Mouse (Mus musculus) hindbrain, embryonic 11.5 days (tissue): ENCODE results near the gene Bcl11b. TPM values are rescaled to one million over a fixed set of nuclear protein-coding genes. Genes with fewer than 3 reads are reported as not detected.
A peak's percentile ranks its signal among the peaks of the same experiment; 100 is the strongest.

Source experiments
- ATAC-seq: fragments of 200-750 bp; cut with Nextera tagmentation; 2 replicates; pipeline ENCODE4 v1.8.0; 2017; ENCODE audit warnings: mild to moderate bottlenecking, moderate TSS enrichment, moderate library complexity; ENCODE audit not compliant: low FRiP score
- DNase-seq: peaks from one replicate; pipeline ENCODE4 v3.0.0-alpha.2; 2015; ENCODE audit warnings: low spot score
- H3K27ac ChIP-seq: fragments of 300-500 bp; sonication (generic); 2 replicates; pipeline ENCODE4 v1.5.1; 2014; ENCODE audit warnings: mild to moderate bottlenecking, low read depth, low read length
- H3K27me3 ChIP-seq: fragments of 300-500 bp; sonication (generic); 2 replicates; pipeline ENCODE4 v1.6.1; 2014; ENCODE audit warnings: mild to moderate bottlenecking, low read length, moderate library complexity, mixed read lengths; ENCODE audit not compliant: control insufficient read depth, insufficient read depth
- H3K36me3 ChIP-seq: fragments of 300-500 bp; sonication (generic); 2 replicates; pipeline ENCODE4 v1.6.1; 2014; ENCODE audit warnings: mild to moderate bottlenecking, low read length, moderate library complexity, mixed read lengths; ENCODE audit not compliant: control insufficient read depth, insufficient read depth
- H3K4me1 ChIP-seq: fragments of 300-500 bp; sonication (generic); replicated peaks from 2 replicates; pipeline ENCODE4 v1.6.1; 2014; ENCODE audit warnings: low read length, mixed read lengths; ENCODE audit not compliant: control insufficient read depth, insufficient read depth
- H3K4me2 ChIP-seq: fragments of 300-500 bp; sonication (generic); replicated peaks from 2 replicates; pipeline ENCODE4 v1.6.1; 2014; ENCODE audit warnings: mild to moderate bottlenecking, low read depth, low read length
- H3K4me3 ChIP-seq: fragments of 300-500 bp; sonication (generic); 2 replicates; pipeline ENCODE4 v1.5.1; 2014; ENCODE audit warnings: low read depth, low read length
- H3K9ac ChIP-seq: fragments of 300-500 bp; sonication (generic); 2 replicates; pipeline ENCODE4 v1.6.1; 2014; ENCODE audit warnings: low read depth, low read length
- H3K9me3 ChIP-seq: fragments of 300-500 bp; sonication (generic); 2 replicates; pipeline ENCODE4 v1.6.1; 2016; ENCODE audit warnings: low read length; ENCODE audit not compliant: control insufficient read depth
- WGBS: fragments of 180-500 bp; shearing (Covaris S2); extraction: QIAGEN DNeasy Blood & Tissue Kit; methylation state at CpG from one replicate; pipeline ENCODE4 v1.1.7; 2014; 5-methylcytosine and 5-hydroxymethylcytosine counted together
- polyA plus RNA-seq: library from polyadenylated mRNA; unstranded; fragments of >200 nt; fragmentation: Nextera tagmentation; extraction: Ambion mirVana; gene quantifications from 2 replicates; pipeline ENCODE4 v1.2.1, GENCODE M21; 2014

Bcl11b gene
- polyA plus RNA-seq, result 6.8 and 8.4 TPM in 2 replicates

DNA sequence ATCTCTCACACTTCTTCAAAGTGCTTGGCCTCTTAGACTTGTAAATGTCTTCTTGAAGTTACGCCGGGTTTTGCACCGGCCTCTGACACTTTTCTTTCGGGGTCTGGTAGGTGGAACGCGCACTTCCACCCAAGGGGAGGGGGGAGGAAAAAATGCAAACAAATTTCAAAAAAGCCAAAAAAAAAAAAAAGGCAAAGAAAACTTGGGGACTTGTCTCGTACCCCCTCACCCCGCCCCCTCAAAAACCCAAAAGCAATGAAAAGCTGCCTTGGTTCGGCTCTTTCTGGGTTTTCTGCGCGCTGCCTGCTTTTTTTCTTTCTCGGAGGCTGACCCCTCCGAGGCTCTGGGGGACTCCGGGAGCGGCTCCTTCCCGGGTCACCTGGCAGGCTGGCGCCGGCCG lies at the start of gene Bcl11b:
TSS of gene Bcl11b (minus strand) at position 120 of the 400 bp plus-strand sequence.
- under 1% methylated on average over 19 of the region's 19 CpGs for WGBS
- Histone ChIP-seq H3K4me3 (peak within 1 kb of the TSS; percentile 78), H3K27me3 (peaks cover 16% of the 10 kb centered on the region)

DNA sequence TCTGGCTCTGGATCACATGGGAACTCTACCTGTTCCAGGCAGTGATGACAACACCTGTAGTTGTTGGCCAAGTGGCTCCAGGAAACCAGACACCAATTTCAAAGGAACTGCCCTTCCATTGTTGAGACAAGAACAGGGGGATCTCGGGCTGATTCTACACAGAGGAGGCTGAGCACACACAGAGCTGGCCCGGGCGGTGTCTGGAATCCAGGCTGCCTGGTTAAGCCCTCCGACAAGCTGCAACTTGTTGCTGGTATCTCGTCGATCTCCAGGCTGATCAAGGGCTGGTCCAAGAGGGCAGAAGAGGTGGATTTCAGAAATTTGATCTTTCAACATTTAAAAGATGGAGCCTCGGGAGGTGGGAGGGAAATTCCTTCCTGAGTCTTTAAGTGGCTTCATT lies 47.6 kb upstream of the Bcl11b start:
- no peak overlapping the region for H3K4me2 ChIP-seq
- no peak overlapping the region for H3K9ac ChIP-seq
- DNase-seq (no peak), ATAC-seq (no peak)
- no peaks in the 10 kb centered on the region for H3K4me1 ChIP-seq
- no peak overlapping the region for H3K27ac ChIP-seq
- no peaks in the 10 kb centered on the region for H3K27me3 ChIP-seq
- H3K4me3 ChIP-seq, result no peak overlapping the region
- H3K36me3 ChIP-seq, result no peaks in the 10 kb centered on the region
- H3K9me3 ChIP-seq, result no peaks in the 10 kb centered on the region
- WGBS, result 73% methylated on average over 7 of the region's 7 CpGs

More for the DNA sequence above, at the start of gene Bcl11b:
- no peaks in the 10 kb centered on the region for H3K9me3 ChIP-seq
- ATAC-seq, result no peak
- no peaks in the 10 kb centered on the region for H3K36me3 ChIP-seq
- peak within 1 kb of the TSS; percentile 98 for H3K9ac ChIP-seq
- peak within 1 kb of the TSS; percentile 94 for H3K27ac ChIP-seq
- peak within 1 kb of the TSS; percentile 90 for H3K4me2 ChIP-seq
- H3K4me1 ChIP-seq, result peaks cover 5% of the 10 kb centered on the region; the same call in 1 of the 2 replicates
- no peak for DNase-seq

DNA sequence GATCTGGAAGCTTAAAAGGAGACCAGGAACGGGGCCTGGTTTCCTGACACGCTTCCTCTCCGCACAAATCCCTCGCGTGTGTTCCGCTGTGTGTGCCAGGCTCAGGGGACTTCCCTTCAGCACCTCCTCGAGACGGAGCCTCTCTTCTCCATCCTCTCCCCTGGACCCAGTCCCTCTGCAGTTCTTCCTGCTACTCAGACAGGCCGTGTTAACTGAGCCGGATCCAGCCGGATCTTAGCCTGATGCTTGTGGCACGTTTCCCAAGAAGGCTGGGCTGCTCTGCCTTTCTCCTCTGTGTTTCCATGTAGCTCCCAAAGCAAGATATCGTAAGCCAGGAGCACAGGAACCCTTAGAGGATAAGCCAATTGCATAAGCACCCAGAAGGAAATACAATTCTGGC lies 46.2 kb upstream of the Bcl11b start:
- no peak overlapping the region for H3K4me2 ChIP-seq

DNA sequence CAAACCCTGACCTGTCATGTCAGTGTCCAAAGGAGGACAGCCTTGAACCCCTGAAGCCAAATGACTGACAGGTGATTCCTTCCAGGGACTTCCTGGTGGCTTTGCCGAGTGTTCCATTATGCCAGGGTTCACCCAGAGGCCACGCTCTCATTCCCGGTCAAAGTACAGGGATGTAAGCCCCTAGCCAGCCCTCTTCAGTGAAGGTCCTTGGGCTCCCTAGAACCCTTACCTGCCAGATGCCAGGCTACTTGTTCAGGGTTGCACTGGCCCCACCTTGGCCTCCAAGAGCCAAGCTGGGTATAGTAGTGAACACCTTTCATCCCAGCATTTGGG lies 38.8 kb upstream of the Bcl11b start:
- H3K9me3 ChIP-seq, result no peaks in the 10 kb centered on the region
- ATAC-seq (no peak), DNase-seq (no peak)
- H3K4me1 ChIP-seq, result no peaks in the 10 kb centered on the region
- H3K9ac ChIP-seq, result no peak overlapping the region
- H3K27me3 ChIP-seq, result no peaks in the 10 kb centered on the region
- 63% methylated on average over 3 of the region's 3 CpGs for WGBS
- H3K4me3 ChIP-seq, result no peak overlapping the region
- no peak overlapping the region for H3K4me2 ChIP-seq
- H3K36me3 ChIP-seq, result no peaks in the 10 kb centered on the region
- H3K27ac ChIP-seq, result no peak overlapping the region

More for the DNA sequence above, 46.2 kb upstream of the Bcl11b start:
- Histone ChIP-seq H3K9ac (no peak overlapping the region), H3K27ac (no peak overlapping the region), H3K36me3 (no peaks in the 10 kb centered on the region), H3K4me3 (no peak overlapping the region), H3K4me1 (no peaks in the 10 kb centered on the region), H3K9me3 (no peaks in the 10 kb centered on the region), H3K27me3 (no peaks in the 10 kb centered on the region)
- DNase-seq (no peak), ATAC-seq (no peak)
- WGBS, result 88% methylated on average over 13 of the region's 13 CpGs

DNA sequence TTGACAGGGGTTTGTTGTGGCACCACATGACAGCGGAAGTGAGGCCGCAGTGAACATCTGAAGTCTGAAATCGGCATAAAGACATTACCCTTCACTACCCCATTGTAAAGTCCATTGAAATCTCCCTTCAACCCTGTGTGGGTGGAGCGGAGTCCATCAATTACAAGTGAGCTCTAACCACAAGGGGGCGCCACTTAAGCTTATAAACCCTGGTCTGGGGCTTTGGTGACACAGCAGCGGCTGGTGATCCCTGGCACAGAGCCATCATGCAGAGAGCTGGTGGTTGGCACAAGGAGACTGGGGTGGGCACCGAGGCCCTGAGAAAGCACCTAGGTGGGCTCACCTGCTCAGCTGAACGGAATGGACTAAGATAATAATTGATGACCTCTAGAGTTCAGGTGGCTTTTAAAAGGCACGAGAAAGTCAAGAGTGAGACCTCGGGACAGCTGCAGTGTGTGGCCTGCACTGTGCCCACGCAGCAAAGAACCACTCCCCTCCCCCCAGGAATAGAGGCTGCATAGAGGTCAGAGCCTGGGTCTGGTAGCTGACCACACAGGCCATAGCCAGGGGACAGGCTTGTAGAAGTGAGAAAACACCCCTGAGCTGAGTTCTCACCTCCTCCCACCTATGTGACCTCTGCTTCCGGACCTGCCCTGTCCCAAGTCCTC lies 38.3 kb upstream of the Bcl11b start:
- H3K4me2 ChIP-seq, result no peak overlapping the region
- H3K36me3 ChIP-seq, result no peaks in the 10 kb centered on the region
- H3K4me1 ChIP-seq, result no peaks in the 10 kb centered on the region
- no peak overlapping the region for H3K9ac ChIP-seq
- no peak overlapping the region for H3K4me3 ChIP-seq
- H3K9me3 ChIP-seq, result no peaks in the 10 kb centered on the region
- no peaks in the 10 kb centered on the region for H3K27me3 ChIP-seq
- DNase-seq (peak; percentile 92), ATAC-seq (no peak)
- WGBS, result 44% methylated on average over 12 of the region's 12 CpGs
- no peak overlapping the region for H3K27ac ChIP-seq

DNA sequence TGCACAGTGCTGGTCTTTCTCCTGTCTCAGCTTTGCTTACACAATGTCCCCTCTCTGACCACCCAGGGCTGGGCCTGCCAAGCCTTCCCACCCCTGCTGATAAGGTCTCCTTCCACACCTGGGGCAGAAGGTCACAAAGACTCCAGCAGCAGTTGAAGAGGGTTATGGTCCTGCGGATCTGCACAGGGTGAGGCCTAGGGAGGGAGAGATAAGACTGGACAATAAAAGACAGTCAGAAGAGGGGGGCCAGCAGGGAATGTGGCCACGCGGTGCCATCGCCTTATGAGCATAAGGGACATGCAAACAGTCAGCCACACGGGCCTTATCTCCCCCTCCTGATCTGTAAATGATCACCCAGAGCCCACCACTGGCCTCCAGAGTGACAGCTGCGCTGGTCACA lies 34.0 kb upstream of the Bcl11b start:
- Histone ChIP-seq H3K4me3 (no peak overlapping the region), H3K27ac (no peak overlapping the region), H3K9me3 (no peaks in the 10 kb centered on the region), H3K4me2 (no peak overlapping the region), H3K4me1 (no peaks in the 10 kb centered on the region), H3K9ac (no peak overlapping the region), H3K36me3 (no peaks in the 10 kb centered on the region), H3K27me3 (no peaks in the 10 kb centered on the region)
- DNase-seq, result no peak
- WGBS, result 67% methylated on average over 6 of the region's 6 CpGs
- ATAC-seq, result no peak

DNA sequence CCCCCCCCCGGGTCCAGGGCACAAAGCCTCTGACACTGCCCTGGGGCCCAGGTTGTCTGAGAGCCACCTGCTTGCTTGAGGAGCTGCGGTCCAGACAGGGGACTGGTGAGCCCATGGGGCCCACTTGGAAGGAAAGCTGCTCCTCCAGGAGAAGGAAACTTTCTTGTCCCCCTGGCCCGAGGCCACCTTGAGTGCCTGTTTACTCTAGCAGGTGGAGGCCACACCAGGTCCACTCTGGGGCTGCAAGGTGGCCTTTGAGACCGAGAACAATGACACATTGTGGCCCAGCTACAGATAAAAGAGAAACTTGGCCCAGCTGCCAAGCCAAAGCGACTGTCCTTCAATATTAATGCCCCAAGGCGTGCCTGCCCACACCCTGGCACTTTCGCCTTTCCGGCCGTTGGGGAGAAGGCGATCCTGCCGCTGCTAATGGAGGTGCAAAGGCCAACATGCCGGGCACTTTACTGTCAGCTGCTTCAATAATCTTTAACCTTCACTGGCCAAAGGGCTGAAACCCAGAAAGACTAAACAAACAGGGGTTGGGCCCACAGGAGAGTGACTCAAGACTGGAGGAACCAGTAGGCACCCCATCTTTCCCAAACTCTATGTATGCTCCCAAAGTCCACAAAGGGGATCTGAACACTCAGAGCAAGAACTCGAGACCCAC lies 32.1 kb upstream of the Bcl11b start:
- Histone ChIP-seq H3K4me2 (no peak overlapping the region), H3K27me3 (no peaks in the 10 kb centered on the region), H3K4me1 (no peaks in the 10 kb centered on the region), H3K36me3 (no peaks in the 10 kb centered on the region), H3K4me3 (no peak overlapping the region), H3K9me3 (no peaks in the 10 kb centered on the region), H3K9ac (no peak overlapping the region), H3K27ac (no peak overlapping the region)
- DNase-seq (no peak), ATAC-seq (no peak)
- WGBS, result 83% methylated on average over 13 of the region's 13 CpGs

DNA sequence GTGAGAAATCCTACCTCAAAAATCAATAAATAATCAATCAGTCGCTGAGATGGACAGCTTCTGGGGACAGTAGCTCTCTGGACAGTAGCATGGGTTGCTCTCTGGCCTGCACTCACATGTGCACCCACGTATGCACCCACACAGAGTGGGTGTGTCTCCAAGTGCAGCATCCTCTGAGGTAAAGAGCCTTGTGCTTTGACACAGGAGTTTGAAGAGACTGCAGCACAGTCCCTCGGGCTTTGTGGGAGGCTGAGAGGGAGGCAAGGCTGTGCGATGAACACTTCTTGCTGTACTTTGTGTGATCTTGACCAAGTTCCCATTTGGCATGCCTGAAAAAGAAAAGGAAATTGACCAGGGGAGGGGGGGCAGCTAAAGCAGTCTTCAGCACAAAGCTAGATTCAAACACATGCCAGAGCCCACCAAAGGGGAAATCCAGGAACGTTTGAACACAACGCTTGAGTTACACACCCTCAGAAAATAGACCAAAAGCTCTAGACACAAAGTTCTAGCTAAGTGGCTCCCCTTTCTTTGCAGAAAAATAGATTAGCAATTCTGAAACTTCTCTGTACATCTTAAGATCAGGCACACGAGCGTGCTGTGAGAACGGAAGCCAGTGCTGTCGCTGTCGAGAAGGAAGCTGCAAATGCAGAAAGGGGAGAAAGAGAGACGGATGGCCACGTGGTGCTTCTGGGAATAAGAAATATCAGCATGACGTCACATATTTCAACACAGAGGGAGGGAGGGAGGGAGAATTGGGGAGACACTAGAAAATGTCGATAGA lies 19.6 kb upstream of the Bcl11b start:
- H3K9me3 ChIP-seq, result no peaks in the 10 kb centered on the region
- ATAC-seq (no peak), DNase-seq (no peak)
- H3K27ac ChIP-seq, result no peak overlapping the region
- H3K27me3 ChIP-seq, result no peaks in the 10 kb centered on the region
- H3K36me3 ChIP-seq, result no peaks in the 10 kb centered on the region
- H3K4me3 ChIP-seq, result no peak overlapping the region
- H3K4me2 ChIP-seq, result no peak overlapping the region
- H3K4me1 ChIP-seq, result no peaks in the 10 kb centered on the region
- 83% methylated on average over 15 of the region's 15 CpGs for WGBS
- no peak overlapping the region for H3K9ac ChIP-seq
